Mouse (Mus musculus) CH12F3 (cell line): Measurements from ENCODE around the gene Slfn2.

Experiments
- in situ Hi-C: fragments of 300-500 bp; cut with MboI; formaldehyde crosslinking; loops from 2 replicates; pipeline ENCODE4 v1.14.3; 2020; ENCODE audit warnings: low sequenced_read_pairs

Gene Slfn2

DNA sequence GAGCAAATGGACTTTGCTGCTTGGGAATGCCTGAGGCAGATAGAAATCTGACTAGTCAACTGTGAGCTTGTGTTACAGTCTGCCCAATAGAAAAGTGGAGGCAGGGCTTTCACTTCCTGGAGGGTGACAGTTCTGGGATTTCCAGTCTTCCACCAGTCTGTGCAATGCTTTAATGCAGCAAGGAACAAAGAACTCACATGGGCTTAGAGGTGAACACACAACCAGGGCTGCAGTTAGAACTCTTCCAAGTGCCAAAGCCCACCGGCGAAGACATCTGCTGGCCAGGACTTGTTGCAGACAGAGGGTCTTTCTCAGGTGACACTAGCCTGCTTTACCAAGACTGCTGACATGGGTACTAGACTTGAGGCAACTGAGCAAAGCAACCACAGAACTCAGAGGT is at the start of gene Slfn2:
TSS of gene Slfn2 (plus strand) at position 167 of the 400 bp plus-strand sequence.
- in situ Hi-C loops: no loop called here

DNA sequence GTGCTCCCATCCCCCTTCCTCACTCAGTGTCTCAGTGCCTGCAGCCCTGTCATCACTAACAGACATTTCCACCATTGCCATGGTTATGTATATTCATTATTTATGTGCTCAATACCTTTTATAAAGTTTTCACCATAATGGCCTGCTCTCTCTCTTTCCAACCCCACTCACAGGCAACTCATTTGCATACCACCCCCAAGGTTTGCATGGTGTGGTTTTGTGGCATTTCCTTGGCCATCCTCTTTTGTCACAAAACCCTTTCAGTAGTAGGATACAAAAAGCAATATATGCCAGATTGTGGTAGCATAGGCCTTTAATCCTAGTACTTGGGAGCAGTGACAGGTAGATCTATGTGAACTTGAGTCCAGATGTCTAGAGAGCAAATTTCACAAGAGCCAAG is 48.8 kb upstream of the Slfn2 start:
- in situ Hi-C loops: loop anchor here (10.0 kb wide), 1 partner anchor 51 kb away; no protein-coding TSS in a partner anchor

DNA sequence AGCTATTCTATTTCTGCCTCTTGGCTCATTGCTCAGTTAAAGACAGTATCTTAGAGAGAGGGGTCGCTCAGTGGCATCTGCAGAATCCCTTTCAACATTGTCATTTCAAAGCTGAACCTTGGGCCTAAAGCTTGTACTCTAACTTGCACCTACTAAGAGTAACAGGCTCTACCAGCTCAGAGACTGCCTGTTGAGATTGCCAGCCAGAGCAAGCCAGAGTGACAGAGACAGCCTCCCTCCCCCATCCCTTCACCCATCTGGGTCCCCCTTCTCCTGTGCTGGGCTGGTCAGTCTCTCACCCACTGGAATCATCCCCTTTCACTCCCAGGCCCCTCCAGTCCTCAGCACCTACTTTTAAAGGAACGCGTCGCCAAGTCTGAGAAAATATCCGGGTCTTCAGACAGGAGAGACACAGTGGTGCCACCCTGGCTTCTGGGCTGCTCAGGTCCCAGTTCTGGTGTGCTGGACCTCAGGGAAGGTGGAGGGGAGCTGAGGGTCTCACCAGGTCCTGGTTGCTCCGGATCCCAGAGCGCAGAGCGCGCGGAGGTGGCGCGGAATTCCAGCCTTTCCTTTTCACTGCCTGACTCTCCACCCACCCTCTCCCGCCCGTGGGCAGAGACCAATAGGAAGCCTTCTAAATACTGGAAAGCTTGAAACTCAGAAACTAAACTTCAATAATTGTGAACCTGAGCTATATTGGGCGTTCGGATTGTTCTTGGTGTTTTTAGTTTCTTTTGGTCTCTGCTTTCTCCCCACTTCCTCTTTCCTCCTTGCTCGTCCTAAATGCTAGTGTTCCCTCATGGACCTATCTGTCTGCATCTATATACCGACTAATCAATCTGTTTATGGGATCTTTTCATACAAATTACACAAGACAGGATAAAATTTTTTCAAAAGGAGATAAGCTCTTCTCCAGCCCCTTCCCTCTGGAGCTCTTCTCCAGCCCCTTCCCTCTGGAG is 45.1 kb upstream of the Slfn2 start:
- in situ Hi-C loops: loop anchor here (10.0 kb wide), 1 partner anchor 55 kb away; no protein-coding TSS in a partner anchor

GRCm38 (mm10) chr11:83020621-83021020 is 44.3 kb upstream of the Slfn2 start, which contains the start of gene Slfn8:
Gene Slfn8 (minus strand): TSS chr11:83020810.
- in situ Hi-C loops: no loop called here

- in situ Hi-C loops: loop anchor here (25.0 kb wide), 1 partner anchor 149 kb away; the partner anchor contains the start of genes Slfn3 and Slfn4
These were observed 26.2 kb upstream of the Slfn2 start for GRCm38 (mm10) chr11:83038686-83039085.

DNA sequence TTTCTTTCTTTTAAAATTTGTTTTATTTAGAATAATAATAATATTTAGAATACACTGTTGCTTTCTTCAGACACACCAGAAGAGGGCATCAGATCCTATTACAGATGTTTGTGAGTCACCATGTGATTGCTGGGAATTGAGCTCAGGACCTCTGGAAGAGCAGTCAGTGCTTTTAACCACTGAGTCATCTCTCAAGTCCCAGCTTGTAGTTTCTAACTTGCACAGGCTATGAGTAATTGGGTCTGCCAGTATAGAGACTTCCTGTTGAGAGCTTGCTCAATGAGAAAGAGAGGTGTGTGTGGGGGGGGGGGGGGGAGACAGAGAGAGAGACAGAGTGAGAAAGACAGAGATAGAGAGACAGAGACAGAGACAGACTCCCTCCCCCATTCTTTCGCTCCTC is 25.8 kb upstream of the Slfn2 start:
- in situ Hi-C loops: loop anchor here (25.0 kb wide), 1 partner anchor 148 kb away; the partner anchor contains the start of genes Slfn3 and Slfn4

- in situ Hi-C loops: loop anchor here (25.0 kb wide), 1 partner anchor 148 kb away; the partner anchor contains the start of genes Slfn3 and Slfn4
These were observed 25.1 kb upstream of the Slfn2 start for GRCm38 (mm10) chr11:83039796-83040195.

GRCm38 (mm10) chr11:83040325-83040724 is 24.6 kb upstream of the Slfn2 start:
- in situ Hi-C loops: loop anchor here (25.0 kb wide), 1 partner anchor 147 kb away; the partner anchor contains the start of genes Slfn3 and Slfn4

DNA sequence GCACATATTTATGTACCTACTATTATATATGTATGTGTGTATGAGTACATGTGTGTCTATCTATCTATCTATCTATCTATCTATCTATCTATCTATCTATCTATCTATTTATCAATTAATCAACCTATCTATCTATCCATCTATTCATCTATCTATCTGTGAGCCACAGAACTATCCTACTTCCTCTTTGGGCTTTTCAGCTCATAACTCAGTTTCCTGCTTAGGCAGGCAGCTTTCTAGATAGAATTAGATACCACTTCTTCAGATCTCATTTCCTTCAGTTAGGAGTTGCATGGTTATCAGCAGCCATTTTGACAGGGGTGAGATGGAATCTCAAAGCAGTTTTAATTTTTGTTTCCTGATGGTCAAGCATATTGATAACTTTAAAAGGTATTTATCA is 23.9 kb upstream of the Slfn2 start:
- in situ Hi-C loops: loop anchor here (25.0 kb wide), 1 partner anchor 146 kb away; the partner anchor contains the start of genes Slfn3 and Slfn4

GRCm38 (mm10) chr11:83043891-83044290 is 21.0 kb upstream of the Slfn2 start:
- in situ Hi-C loops: loop anchor here (25.0 kb wide), 1 partner anchor 143 kb away; the partner anchor contains the start of genes Slfn3 and Slfn4

DNA sequence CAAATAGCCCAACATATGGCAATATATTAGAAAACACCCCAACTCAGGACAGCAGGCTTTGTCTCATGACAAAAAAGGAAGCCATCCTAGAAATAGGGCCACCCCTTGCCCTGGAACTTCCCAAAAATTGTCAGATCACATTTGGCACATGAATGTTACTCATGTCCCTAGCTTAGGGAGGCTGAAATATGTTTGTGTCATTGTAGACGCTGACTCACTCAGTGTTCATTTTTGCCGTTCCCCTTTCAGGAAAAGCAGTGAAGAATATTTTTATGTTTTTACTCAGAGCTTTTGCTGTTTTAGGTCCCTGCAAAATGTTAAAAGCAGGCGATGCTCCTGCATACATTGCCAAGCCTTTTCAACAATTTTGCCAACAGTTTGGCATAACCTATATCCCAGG is 19.3 kb upstream of the Slfn2 start:
- in situ Hi-C loops: loop anchor here (25.0 kb wide), 1 partner anchor 142 kb away; the partner anchor contains the start of genes Slfn3 and Slfn4

DNA sequence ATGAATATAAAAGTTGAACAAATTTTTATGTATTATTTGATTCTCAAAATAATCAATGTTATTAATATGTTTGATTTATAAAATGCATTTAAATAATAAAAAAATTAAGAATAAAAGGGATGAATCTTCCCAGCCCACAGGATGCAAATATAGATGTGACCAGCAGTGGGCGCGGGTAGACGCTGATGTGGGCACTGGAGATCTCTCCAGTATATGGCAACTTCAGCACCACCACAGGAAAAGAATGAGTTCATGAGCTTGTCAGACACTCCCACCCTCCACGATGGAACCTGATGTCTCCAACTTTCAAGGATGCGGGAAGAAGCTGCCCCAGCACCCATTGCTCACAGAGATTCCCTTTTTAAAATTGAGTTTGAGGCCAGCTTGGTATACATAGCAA is 7.0 kb upstream of the Slfn2 start:
- in situ Hi-C loops: no loop called here

- in situ Hi-C loops: no loop called here
These were observed 4.4 kb upstream of the Slfn2 start for GRCm38 (mm10) chr11:83060412-83061020.

DNA sequence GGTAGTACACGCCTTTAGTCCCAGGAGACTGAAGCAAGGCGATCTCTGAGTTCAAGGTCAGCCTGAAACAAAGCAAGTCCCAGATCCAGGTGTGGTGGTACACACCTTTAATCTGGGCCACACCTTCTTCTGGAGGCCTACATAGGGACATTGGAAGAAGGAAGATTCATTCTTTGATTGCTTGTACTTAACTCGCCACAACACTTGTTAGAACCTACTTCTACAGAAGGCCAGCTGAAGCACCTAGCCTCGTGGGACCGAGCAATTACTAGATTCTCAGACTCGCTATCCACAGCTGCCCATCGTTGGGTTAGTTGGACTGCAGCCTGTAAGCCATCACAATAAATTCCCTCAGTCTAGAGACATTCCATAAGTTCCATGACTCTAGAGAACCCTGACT is 3.1 kb upstream of the Slfn2 start:
- in situ Hi-C loops: no loop called here

- in situ Hi-C loops: no loop called here
These were observed 1.8 kb upstream of the Slfn2 start for GRCm38 (mm10) chr11:83063126-83063525.

DNA sequence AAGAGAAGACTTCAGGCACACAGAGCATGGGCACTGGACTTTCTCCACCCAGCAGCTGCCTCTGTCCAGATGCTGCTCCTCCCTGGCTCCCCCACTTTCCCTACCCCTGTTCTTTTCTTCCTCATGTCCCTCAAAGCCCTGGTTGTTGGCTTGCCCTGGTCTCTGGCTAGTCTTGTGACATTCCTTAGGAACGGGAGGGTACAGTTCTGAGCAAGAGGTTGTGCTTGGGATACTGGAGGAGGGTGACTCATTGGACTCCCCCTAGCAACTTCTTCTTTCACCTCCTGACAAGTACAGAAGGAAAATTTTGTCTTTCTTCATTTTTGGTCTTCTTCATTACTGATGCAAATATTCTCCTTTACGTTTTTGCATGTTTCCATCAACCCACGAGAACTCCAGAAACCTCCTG is 967 bp upstream of the Slfn2 start:
- in situ Hi-C loops: no loop called here

- in situ Hi-C loops: no loop called here
These were observed 781 bp downstream of the Slfn2 start for GRCm38 (mm10) chr11:83065441-83066344.

DNA sequence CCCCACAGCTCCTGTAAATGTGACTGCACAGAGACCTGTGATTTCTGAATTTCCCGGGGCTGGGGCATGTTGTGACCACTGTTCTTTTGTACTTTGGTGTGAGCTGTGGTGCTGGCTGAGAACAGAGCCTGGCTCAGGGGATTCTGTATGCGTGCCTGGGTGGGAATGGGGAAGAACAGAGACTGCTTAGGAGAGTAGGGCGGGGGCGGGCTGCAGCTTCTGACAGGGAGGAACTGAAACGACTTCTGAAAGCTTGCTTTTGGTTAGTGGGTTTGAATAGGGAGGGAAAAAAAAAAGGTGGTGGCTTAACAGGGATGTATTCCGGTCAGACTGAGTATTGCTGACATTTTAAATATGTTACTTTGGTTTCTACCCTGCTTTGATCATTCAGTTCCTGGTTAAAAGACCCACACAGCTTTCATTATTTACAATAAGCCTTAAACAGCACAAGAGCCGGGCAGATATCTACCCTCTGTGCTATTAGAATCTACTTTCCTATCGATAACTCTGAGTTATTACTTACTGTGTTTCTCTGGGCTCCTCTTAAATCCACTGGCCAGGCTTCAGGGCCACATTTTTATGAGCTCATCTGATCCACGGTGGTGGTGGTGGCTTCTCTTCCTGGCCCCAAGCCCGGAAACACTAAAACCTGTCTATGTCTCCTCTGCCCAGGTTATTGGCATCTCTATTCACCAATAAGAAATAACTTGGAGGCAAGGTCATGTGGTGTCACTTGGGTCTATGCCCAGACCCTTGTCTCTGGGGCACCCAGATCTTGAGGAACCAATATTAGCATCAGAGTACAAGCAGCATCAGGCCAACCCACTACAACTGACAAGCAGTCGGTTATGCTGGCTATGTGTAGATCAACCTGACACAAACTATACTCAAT is 2.0 kb downstream of the Slfn2 start:
- in situ Hi-C loops: no loop called here

GRCm38 (mm10) chr11:83067982-83068694 is 3.2 kb downstream of the Slfn2 start:
- in situ Hi-C loops: no loop called here
